Mouse (Mus musculus) CH12.LX (cell line): ENCODE results near the gene Kidins220.

ENCODE experiments used
- CHD1 ChIP-seq: IDR thresholded peaks from 2 replicates; pipeline ENCODE4 v1.6.1; 2012; ENCODE audit warnings: low read depth, low read length, improper control_type of control experiment, inconsistent platforms
- CTCF ChIP-seq, 2 experiments: IDR thresholded peaks in 1 of 2; conservative IDR thresholded peaks in 1 of 2; 2 replicates each; pipeline ENCODE4 v1.5.1; 2011 to 2012; ENCODE audit warnings: low read depth in 2 of 2, low read length in 2 of 2, improper control_type of control experiment in 1 of 2, inconsistent platforms in 1 of 2, mild to moderate bottlenecking in 1 of 2, moderate library complexity in 1 of 2
- E2F4 ChIP-seq: IDR thresholded peaks from 2 replicates; pipeline ENCODE4 v1.6.1; 2011; ENCODE audit warnings: low read depth, low read length, improper control_type of control experiment; ENCODE audit not compliant: insufficient replicate concordance
- ELF1 ChIP-seq: IDR thresholded peaks from 2 replicates; pipeline ENCODE4 v1.6.1; 2014; ENCODE audit warnings: low read depth, mild to moderate bottlenecking, inconsistent platforms, low read length, improper control_type of control experiment
- EP300 ChIP-seq: IDR thresholded peaks from 2 replicates; pipeline ENCODE4 v1.6.1; 2011; ENCODE audit warnings: low read length, improper control_type of control experiment
- JUND ChIP-seq: conservative IDR thresholded peaks from 2 replicates; pipeline ENCODE4 v1.6.1; 2011; ENCODE audit warnings: low read depth, low read length, improper control_type of control experiment
- KAT2A ChIP-seq: IDR thresholded peaks from 2 replicates; pipeline ENCODE4 v1.6.1; 2012; ENCODE audit warnings: low read length, improper control_type of control experiment, inconsistent platforms; ENCODE audit not compliant: insufficient replicate concordance
- MAZ ChIP-seq: IDR thresholded peaks from 2 replicates; pipeline ENCODE4 v1.6.1; 2012; ENCODE audit warnings: low read depth, mild to moderate bottlenecking, inconsistent platforms, low read length, improper control_type of control experiment, moderate library complexity
- MEF2A ChIP-seq: IDR thresholded peaks from 2 replicates; pipeline ENCODE4 v1.6.1; 2014; ENCODE audit warnings: low read depth, mild to moderate bottlenecking, inconsistent platforms, low read length, improper control_type of control experiment, borderline replicate concordance
- MXI1 ChIP-seq: IDR thresholded peaks from 2 replicates; pipeline ENCODE4 v1.6.1; 2011; ENCODE audit warnings: mild to moderate bottlenecking, low read depth, low read length, improper control_type of control experiment
- POLR2A ChIP-seq: IDR thresholded peaks from 2 replicates; pipeline ENCODE4 v1.6.1; 2011; ENCODE audit warnings: low read depth, mild to moderate bottlenecking, improper control_type of control experiment, low read length
- POLR2AphosphoS2 ChIP-seq: IDR thresholded peaks from 2 replicates; pipeline ENCODE4 v1.6.1; 2011; ENCODE audit warnings: low read depth, low read length, improper control_type of control experiment
- ZNF384 ChIP-seq: IDR thresholded peaks from 2 replicates; pipeline ENCODE4 v1.6.1; 2012; ENCODE audit warnings: low read depth, low read length, improper control_type of control experiment, inconsistent platforms

DNA sequence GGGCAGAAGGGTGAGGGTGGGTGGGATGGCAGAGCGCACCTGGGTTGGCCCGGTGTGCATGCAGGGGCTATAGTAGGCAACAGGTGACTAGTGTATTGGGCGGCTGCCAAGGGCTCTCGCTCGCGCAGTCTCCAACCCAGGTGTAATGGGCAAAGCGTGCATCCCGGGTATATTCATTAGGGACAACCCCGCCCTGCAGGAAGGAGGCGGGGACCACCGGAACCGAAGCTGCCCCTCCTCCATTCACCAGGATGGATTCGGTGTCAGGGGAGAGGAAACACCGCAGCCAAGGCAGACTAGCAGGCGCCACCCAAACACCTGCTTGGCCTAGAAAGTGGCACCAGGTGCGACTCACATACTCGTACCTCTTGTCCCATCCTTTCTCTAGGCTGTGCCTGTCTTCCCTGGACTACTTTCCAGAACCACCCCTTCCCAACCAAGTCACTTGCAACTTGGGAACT lies 118.1 kb downstream of the Kidins220 start:
- TF ChIP-seq POLR2A: no peak
- no peak for TF ChIP-seq CHD1
- no peak for TF ChIP-seq CTCF (conservative IDR thresholded peaks at IDR 0.05 in 1 of 2, IDR thresholded peaks at IDR 0.05 in 1 of 2; ENCODE audit: low read depth in 2 of 2, low read length in 2 of 2)
- TF ChIP-seq MXI1: no peak
- no peak for TF ChIP-seq JUND
- TF ChIP-seq MEF2A: no peak
- no peak for TF ChIP-seq EP300
- TF ChIP-seq E2F4: no peak
- no peak for TF ChIP-seq ZNF384
- no peak for TF ChIP-seq MAZ
- TF ChIP-seq ELF1: no peak
- TF ChIP-seq POLR2AphosphoS2: no peak
- no peak for TF ChIP-seq KAT2A
